Mouse (Mus musculus): ENCODE data around the gene Lingo4.

- TF ChIP-seq POLR2A (IDR thresholded peaks at IDR 0.05; ENCODE audit: low read depth, low read length) (no peak), CTCF (IDR thresholded peaks at IDR 0.05; ENCODE audit: extremely low read depth, insufficient read depth, insufficient read length, insufficient replicate concordance) (no peak)
Measured at GRCm38 (mm10) chr3:94377028-94377923, 21.0 kb upstream of the Lingo4 start.
